Mouse (Mus musculus): ENCODE measurements around the gene Sars. TPM values are rescaled to one million over a fixed set of nuclear protein-coding genes. Genes with fewer than 3 reads are reported as not detected.

The Sars gene
- polyA plus RNA-seq, 1 experiment from 2014 or later: 184 TPM

DNA sequence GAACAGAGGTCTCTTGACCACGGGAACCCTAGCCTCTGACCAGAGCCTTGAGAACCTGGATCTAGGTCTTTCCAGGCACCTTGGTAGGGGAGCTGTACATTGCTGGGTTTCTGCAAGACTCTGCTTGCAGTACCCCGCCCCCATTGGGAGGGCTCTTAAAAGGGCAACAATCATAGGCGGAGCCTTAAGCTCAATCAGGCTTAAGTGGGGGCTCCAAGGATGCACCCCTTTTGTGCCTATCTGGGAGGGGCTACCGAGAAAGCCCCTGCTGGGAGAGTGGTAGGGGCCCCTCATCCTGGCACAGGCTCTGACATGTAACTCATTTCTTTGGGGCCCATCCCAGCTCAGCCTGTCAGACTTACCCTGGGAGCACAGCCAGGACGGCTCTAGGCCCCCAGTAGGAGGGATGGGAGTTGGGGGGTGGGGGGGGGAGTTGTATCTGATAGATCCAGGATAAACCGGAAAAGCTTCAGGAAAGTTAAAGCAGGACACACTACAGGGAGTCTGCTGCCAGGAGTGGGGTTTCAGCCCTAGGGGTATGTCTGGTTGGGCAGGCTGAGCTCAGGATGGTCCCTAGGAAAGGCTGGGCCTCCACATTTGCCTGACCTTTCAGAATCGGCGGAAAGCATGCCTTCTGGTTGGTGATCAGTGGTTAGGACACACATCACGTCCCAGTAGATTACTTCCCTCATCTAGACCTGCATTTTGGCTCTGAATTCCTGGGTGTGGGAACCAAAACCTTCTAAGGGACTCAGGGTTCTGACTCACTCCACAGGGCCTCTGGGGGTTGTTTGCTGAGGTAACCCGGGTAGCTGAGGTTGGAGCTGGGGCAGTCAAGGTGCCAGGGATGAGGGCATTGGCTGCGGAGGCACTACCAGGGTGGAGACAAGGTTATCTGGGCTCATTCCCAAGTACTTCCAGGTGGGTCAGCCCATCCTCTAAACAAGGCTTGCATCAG is 20.9 kb downstream of the Sars start:
- Histone ChIP-seq H3K9me3 (no peaks in the 10 kb centered on the region), H3K4me1 (peaks cover 45% of the 10 kb centered on the region), H3K4me2 (replicated peaks) (peak overlapping the region; percentile 46), H3K27me3 (no peaks in the 10 kb centered on the region), H3K27ac (replicated peaks) (peak overlapping the region; percentile 81), H3K4me3 (peak overlapping the region; percentile 10; the same call in 1 of the 2 replicates), H3K36me3 (peaks cover 42% of the 10 kb centered on the region), H3K9ac (replicated peaks) (peak overlapping the region; percentile 16)
- 18% methylated on average over 11 of the region's 11 CpGs for WGBS
- ATAC-seq (ENCODE audit: low FRiP score, low read depth): peak; percentile 70

- Histone ChIP-seq H3K27ac (replicated peaks) (peak overlapping the region; percentile 81), H3K27me3 (no peaks in the 10 kb centered on the region), H3K9me3 (no peaks in the 10 kb centered on the region), H3K4me2 (replicated peaks) (peak overlapping the region; percentile 46), H3K4me3 (no peak overlapping the region), H3K36me3 (peaks cover 31% of the 10 kb centered on the region), H3K9ac (replicated peaks) (0 out of 2 replicates have a peak overlapping the region, but pooled peaks have one; percentile 6), H3K4me1 (peaks cover 47% of the 10 kb centered on the region)
- 40% methylated on average over 6 of the region's 6 CpGs for WGBS
- ATAC-seq (ENCODE audit: low FRiP score, low read depth): no peak
Measured at GRCm38 (mm10) chr3:108423006-108423405, 22.0 kb downstream of the Sars start.

DNA sequence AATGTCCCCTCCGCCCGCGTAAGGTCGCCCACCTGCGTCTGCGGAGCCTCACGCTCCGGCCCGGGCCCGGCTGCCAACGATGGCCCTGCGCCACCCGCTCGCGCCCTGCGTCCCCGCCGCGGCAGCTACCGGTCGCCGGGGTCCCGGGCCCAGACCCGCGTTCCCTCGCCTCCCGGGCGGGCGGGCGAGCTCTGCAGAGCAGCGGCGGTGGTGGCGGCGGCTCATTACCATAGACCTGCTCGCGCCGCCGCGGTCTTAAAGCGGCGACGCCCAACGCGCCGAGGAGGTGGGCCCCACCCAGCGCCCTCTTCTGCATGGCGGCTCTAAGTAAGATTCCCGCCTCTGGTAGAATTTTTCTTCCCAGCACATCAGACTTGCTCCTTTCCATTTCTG is 29.2 kb downstream of the Sars start:
- WGBS: under 1% methylated on average over 34 of the region's 48 CpGs
- Histone ChIP-seq H3K4me3 (peak overlapping the region; percentile 98), H3K4me2 (replicated peaks) (peak overlapping the region; percentile 87), H3K4me1 (peaks cover 39% of the 10 kb centered on the region), H3K9me3 (peaks cover 21% of the 10 kb centered on the region), H3K9ac (replicated peaks) (peak overlapping the region; percentile 98), H3K36me3 (peaks cover 34% of the 10 kb centered on the region), H3K27ac (replicated peaks) (peak overlapping the region; percentile 95), H3K27me3 (peaks cover 11% of the 10 kb centered on the region)
- peak; percentile 78 for ATAC-seq (ENCODE audit: low FRiP score, low read depth)

- H3K4me2 ChIP-seq (replicated peaks): peak within 1 kb of the TSS; percentile 87
- peak; percentile 24 for ATAC-seq (ENCODE audit: low FRiP score, low read depth)
- peaks cover 34% of the 10 kb centered on the region for H3K36me3 ChIP-seq
- peaks cover 11% of the 10 kb centered on the region for H3K27me3 ChIP-seq
- peak within 1 kb of the TSS; percentile 95 for H3K27ac ChIP-seq (replicated peaks)
- H3K4me1 ChIP-seq: peaks cover 46% of the 10 kb centered on the region
- peak within 1 kb of the TSS; percentile 98 for H3K4me3 ChIP-seq
- H3K9me3 ChIP-seq: peaks cover 21% of the 10 kb centered on the region
- H3K9ac ChIP-seq (replicated peaks): peak within 1 kb of the TSS; percentile 98
- WGBS: 5% methylated on average over 46 of the region's 67 CpGs
Measured at GRCm38 (mm10) chr3:108414857-108415830, 29.9 kb downstream of the Sars start, which contains the start of gene Celsr2. Gene Celsr2 (minus strand): TSS chr3:108415552.

DNA sequence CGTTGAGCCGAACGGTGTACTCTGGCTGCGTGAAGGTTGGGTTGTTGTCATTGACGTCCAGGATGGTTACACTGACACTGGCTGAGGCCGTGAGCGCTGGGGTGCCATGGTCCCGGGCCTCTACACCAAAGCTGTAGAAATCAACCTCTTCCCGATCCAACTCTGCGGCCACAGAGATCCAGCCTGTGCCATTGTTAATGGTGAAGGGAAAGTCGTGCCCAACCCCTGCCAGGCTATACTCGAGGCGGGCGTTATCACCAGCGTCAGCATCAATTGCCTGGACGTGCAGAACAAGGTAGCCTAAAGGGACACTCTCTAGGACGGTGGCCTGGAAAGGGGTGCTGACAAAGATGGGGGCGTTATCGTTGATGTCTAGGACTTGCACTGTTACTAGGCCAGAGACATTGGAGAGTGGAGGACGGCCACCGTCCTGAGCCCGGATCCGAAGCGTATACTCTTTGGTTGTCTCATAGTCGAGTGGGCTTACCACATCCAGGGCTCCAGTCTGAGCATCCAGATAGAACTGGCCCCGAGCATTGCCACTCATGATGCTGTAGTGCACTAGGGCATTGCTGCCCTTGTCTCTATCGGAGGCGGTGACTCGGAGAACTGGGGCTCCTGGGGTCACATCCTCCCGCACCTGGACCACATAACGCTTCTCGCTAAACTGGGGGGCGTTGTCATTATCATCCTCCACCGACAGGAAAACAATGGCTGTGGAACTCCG is 31.2 kb downstream of the Sars start:
- Histone ChIP-seq H3K4me1 (peaks cover 59% of the 10 kb centered on the region), H3K9ac (replicated peaks) (no peak overlapping the region), H3K27me3 (peaks cover 11% of the 10 kb centered on the region), H3K4me2 (replicated peaks) (peak overlapping the region; percentile 87), H3K4me3 (peak overlapping the region; percentile 98), H3K27ac (replicated peaks) (no peak overlapping the region), H3K36me3 (peaks cover 41% of the 10 kb centered on the region), H3K9me3 (peaks cover 21% of the 10 kb centered on the region)
- ATAC-seq (ENCODE audit: low FRiP score, low read depth): no peak
- WGBS: 97% methylated on average over 35 of the region's 35 CpGs

DNA sequence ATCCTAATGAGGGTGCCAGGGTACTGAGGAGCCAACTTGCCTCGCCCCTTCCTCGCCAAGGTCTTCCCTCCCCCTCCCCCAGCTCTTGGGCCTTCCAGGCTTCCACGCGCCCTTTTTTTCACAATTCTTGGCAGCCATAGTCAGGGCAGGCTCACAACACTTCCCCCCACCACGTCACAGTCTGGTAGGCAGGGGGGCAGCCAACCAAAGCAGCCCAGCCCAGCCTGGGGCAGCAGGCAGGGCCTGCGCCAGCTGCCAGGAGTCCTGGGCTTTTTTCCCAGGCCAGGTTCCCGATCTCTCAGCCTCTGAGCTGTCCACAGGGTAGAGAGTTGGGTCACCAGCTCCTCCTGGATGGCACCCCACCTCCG is 33.3 kb downstream of the Sars start:
- Histone ChIP-seq H3K4me1 (peaks cover 64% of the 10 kb centered on the region), H3K27me3 (peaks cover 6% of the 10 kb centered on the region), H3K9me3 (peaks cover 21% of the 10 kb centered on the region), H3K4me2 (replicated peaks) (peak overlapping the region; percentile 90), H3K4me3 (peak overlapping the region; percentile 49), H3K36me3 (peaks cover 60% of the 10 kb centered on the region), H3K9ac (replicated peaks) (peak overlapping the region; percentile 88), H3K27ac (replicated peaks) (peak overlapping the region; percentile 98)
- ATAC-seq (ENCODE audit: low FRiP score, low read depth): peak; percentile 47
- 33% methylated on average over 8 of the region's 8 CpGs for WGBS

- peak; percentile 9; the same call in 1 of the 2 replicates for ATAC-seq (ENCODE audit: low FRiP score, low read depth)
- H3K36me3 ChIP-seq: peaks cover 66% of the 10 kb centered on the region
- 7% methylated on average over 5 of the region's 5 CpGs for WGBS
Measured at GRCm38 (mm10) chr3:108411026-108411753, 33.8 kb downstream of the Sars start.

DNA sequence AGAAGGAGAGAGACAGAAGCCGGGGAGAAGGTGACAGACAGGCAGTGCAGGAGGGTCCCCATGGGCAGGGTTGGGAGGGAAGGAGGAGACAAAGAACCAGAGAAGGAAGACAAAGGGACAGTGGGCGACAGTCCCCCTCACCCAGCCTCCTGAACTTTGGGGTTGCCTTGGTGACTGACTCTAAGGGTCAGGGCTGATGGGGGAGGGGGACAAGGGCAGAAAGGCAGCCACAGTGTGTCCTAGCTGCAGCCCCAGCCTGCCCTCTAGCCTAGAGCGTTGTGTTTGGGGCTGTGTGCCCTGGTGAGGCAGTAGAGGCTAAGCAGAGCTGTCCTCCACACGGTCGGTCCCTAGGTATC is 34.7 kb downstream of the Sars start:
- 3% methylated on average over 5 of the region's 5 CpGs for WGBS
- H3K4me2 ChIP-seq (replicated peaks): peak overlapping the region; percentile 90
- H3K27ac ChIP-seq (replicated peaks): peak overlapping the region; percentile 98
- peak overlapping the region; percentile 49 for H3K4me3 ChIP-seq
- peak overlapping the region; percentile 88 for H3K9ac ChIP-seq (replicated peaks)
- no peaks in the 10 kb centered on the region for H3K27me3 ChIP-seq
- peaks cover 68% of the 10 kb centered on the region for H3K36me3 ChIP-seq
- peak; percentile 36 for ATAC-seq (ENCODE audit: low FRiP score, low read depth)
- H3K4me1 ChIP-seq: peaks cover 78% of the 10 kb centered on the region
- peaks cover 21% of the 10 kb centered on the region for H3K9me3 ChIP-seq

More at GRCm38 (mm10) chr3:108411026-108411753, 33.8 kb downstream of the Sars start:
- peak overlapping the region; percentile 88 for H3K9ac ChIP-seq (replicated peaks)
- H3K27ac ChIP-seq (replicated peaks): peak overlapping the region; percentile 98
- peak overlapping the region; percentile 90 for H3K4me2 ChIP-seq (replicated peaks)
- peaks cover under 1% of the 10 kb centered on the region; the same call in 1 of the 2 replicates for H3K27me3 ChIP-seq
- H3K4me3 ChIP-seq: peak overlapping the region; percentile 49
- H3K4me1 ChIP-seq: peaks cover 69% of the 10 kb centered on the region
- peaks cover 21% of the 10 kb centered on the region for H3K9me3 ChIP-seq

DNA sequence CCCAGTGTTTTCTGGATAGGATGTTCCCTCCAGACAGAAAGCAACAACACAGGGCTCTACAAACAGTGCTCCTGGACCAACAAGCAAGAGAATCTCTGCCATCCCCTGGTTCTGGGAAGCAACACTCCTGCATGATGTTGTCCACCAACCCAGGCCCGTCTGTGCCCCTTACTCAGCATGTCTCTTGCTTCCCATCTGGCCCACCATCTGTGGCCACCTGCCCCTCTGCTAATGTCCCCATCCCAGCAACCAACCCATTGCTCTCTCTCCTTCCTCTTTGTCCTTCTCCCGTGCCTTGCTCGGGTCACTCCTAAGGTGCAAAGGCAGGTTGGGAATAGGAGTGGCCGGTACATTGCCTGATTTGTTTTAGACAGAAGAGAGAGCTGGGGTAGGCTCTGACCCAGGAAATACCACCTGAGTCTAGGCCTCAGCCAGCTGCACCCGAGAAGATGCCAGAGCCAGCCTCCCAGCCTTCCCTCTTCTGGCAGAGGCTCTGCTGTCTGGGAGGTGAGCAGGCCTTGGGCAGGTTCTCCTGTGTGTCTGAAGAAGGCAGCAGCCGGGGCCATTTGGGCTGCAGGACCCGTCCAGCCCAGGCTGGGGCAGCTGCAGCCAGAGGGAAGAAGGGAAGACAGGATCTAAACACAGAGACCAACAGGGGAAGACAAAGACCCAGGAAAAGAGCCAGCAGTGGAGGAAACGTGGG is 35.2 kb downstream of the Sars start:
- Histone ChIP-seq H3K4me1 (peaks cover 78% of the 10 kb centered on the region), H3K9ac (replicated peaks) (peak overlapping the region; percentile 88), H3K27ac (replicated peaks) (peak overlapping the region; percentile 98), H3K4me3 (peak overlapping the region; percentile 49), H3K27me3 (no peaks in the 10 kb centered on the region), H3K36me3 (peaks cover 72% of the 10 kb centered on the region), H3K4me2 (replicated peaks) (peak overlapping the region; percentile 90), H3K9me3 (peaks cover 21% of the 10 kb centered on the region)
- 21% methylated on average over 8 of the region's 8 CpGs for WGBS
- no peak for ATAC-seq (ENCODE audit: low FRiP score, low read depth)

- H3K36me3 ChIP-seq: peaks cover 72% of the 10 kb centered on the region
- peaks cover 11% of the 10 kb centered on the region for H3K9me3 ChIP-seq
- no peak overlapping the region for H3K4me3 ChIP-seq
- no peak for ATAC-seq (ENCODE audit: low FRiP score, low read depth)
- peak overlapping the region; percentile 90 for H3K4me2 ChIP-seq (replicated peaks)
- H3K27ac ChIP-seq (replicated peaks): 0 out of 2 replicates have a peak overlapping the region, but pooled peaks have one; percentile 35
- peak overlapping the region; percentile 12; the same call in 1 of the 2 replicates for H3K9ac ChIP-seq (replicated peaks)
- peaks cover 73% of the 10 kb centered on the region for H3K4me1 ChIP-seq
- 91% methylated on average over 8 of the region's 8 CpGs for WGBS
- H3K27me3 ChIP-seq: no peaks in the 10 kb centered on the region
Measured at GRCm38 (mm10) chr3:108408517-108409008, 36.4 kb downstream of the Sars start.
